Mouse (Mus musculus) adrenal gland, postnatal 25 days (tissue): ENCODE measurements around the gene Vill. TPM values are rescaled to one million over a fixed set of nuclear protein-coding genes. Genes with fewer than 3 reads are reported as not detected.
A peak's percentile ranks its signal among the peaks of the same experiment; 100 is the strongest.

ENCODE experiments used
- DNase-seq: peaks from one replicate; pipeline ENCODE4 v3.0.0; 2021; ENCODE audit warnings: mixed read lengths
- long read RNA-seq: library from polyadenylated mRNA; stranded (forward); transcript quantifications from one replicate; pipeline ENCODE4 v2.0.0, GENCODE M21; 2021
- total RNA-seq: library from RNA; stranded (reverse); gene quantifications from 2 replicates; pipeline ENCODE4 v1.2.3, GENCODE M21; 2021

Gene Vill
- total RNA-seq: 0.43 and 1.7 TPM in 2 replicates
- long read RNA-seq: 0 reads

GRCm38 (mm10) chr9:119052154-119052944, at the start of gene Vill:
Vill (plus strand) TSS chr9:119052778.
- DNase-seq: peak; percentile 31

- DNase-seq: no peak
Measured at GRCm38 (mm10) chr9:119003990-119004702, 48.4 kb upstream of the Vill start.

- DNase-seq: no peak
Measured at GRCm38 (mm10) chr9:119004703-119005076, 47.9 kb upstream of the Vill start.

GRCm38 (mm10) chr9:119005303-119006029, 47.1 kb upstream of the Vill start:
- no peak for DNase-seq

GRCm38 (mm10) chr9:119007266-119007665, 45.3 kb upstream of the Vill start:
- DNase-seq: no peak

- DNase-seq: no peak
Measured at GRCm38 (mm10) chr9:119008871-119009270, 43.7 kb upstream of the Vill start.

GRCm38 (mm10) chr9:119010156-119010710, 42.3 kb upstream of the Vill start:
- DNase-seq: no peak

- DNase-seq: no peak
Measured at GRCm38 (mm10) chr9:119016785-119017507, 35.6 kb upstream of the Vill start.

- no peak for DNase-seq
Measured at GRCm38 (mm10) chr9:119021731-119022130, 30.8 kb upstream of the Vill start.

GRCm38 (mm10) chr9:119025263-119025662, 27.3 kb upstream of the Vill start:
- DNase-seq: no peak

GRCm38 (mm10) chr9:119025832-119026331, 26.7 kb upstream of the Vill start:
- DNase-seq: no peak

- no peak for DNase-seq
Measured at GRCm38 (mm10) chr9:119027337-119027736, 25.2 kb upstream of the Vill start.

- no peak for DNase-seq
Measured at GRCm38 (mm10) chr9:119028226-119029195, 24.1 kb upstream of the Vill start.

GRCm38 (mm10) chr9:119029568-119029967, 23.0 kb upstream of the Vill start:
- DNase-seq: peak; percentile 81

- DNase-seq: no peak
Measured at GRCm38 (mm10) chr9:119031038-119031437, 21.5 kb upstream of the Vill start.

GRCm38 (mm10) chr9:119031772-119032171, 20.8 kb upstream of the Vill start:
- peak; percentile 39 for DNase-seq

- DNase-seq: no peak
Measured at GRCm38 (mm10) chr9:119032538-119032937, 20.0 kb upstream of the Vill start.

GRCm38 (mm10) chr9:119033111-119033921, 19.3 kb upstream of the Vill start:
- no peak for DNase-seq

GRCm38 (mm10) chr9:119034069-119034468, 18.5 kb upstream of the Vill start:
- DNase-seq: no peak
